Mouse (Mus musculus) liver, embryonic 14.5 days (tissue): Measurements from ENCODE around the gene Clk1. TPM values are rescaled to one million over a fixed set of nuclear protein-coding genes. Genes with fewer than 3 reads are reported as not detected.
"Not testable (repeated sequence)": the region's sequence is repeated elsewhere in the genome, so short reads cannot be mapped to it uniquely, and the experiment has no call there.

Experiments used
- ATAC-seq: fragments of 200-750 bp; cut with Nextera tagmentation; 2 replicates; pipeline ENCODE4 v1.8.0; 2017; ENCODE audit warnings: moderate number of reproducible peaks, mild to moderate bottlenecking, moderate library complexity; ENCODE audit not compliant: insufficient read depth
- DNase-seq, 3 experiments: peaks; one replicate each; pipeline ENCODE4 v3.0.0-alpha.2; 2012 to 2013; ENCODE audit warnings: low read depth in 3 of 3, low spot score in 3 of 3
- H3K27ac ChIP-seq: fragments of 300-500 bp; sonication (generic); 2 replicates; pipeline ENCODE4 v1.5.1; 2014; ENCODE audit warnings: moderate library complexity, mild to moderate bottlenecking, control low read depth, inconsistent platforms
- H3K27me3 ChIP-seq: fragments of 300-500 bp; sonication (generic); 2 replicates; pipeline ENCODE4 v1.6.1; 2014; ENCODE audit warnings: mild to moderate bottlenecking, low read length, moderate library complexity; ENCODE audit not compliant: control insufficient read depth, insufficient read depth
- H3K36me3 ChIP-seq: fragments of 300-500 bp; sonication (generic); replicated peaks from 2 replicates; pipeline ENCODE4 v1.6.1; 2014; ENCODE audit warnings: low read depth; ENCODE audit not compliant: control insufficient read depth, insufficient read depth
- H3K4me1 ChIP-seq, 2 experiments: fragments of 200-500 bp in 1 of 2; fragments of 300-500 bp in 1 of 2; sonication (generic) in 1 of 2; replicated peaks; 2 replicates each; pipeline ENCODE4 v1.6.1; 2012 to 2014; ENCODE audit warnings: antibody characterized with exemption in 1 of 2, inconsistent platforms in 1 of 2, low read length in 1 of 2; ENCODE audit not compliant: control insufficient read depth in 2 of 2, insufficient read depth in 2 of 2
- H3K4me2 ChIP-seq: fragments of 300-500 bp; sonication (generic); 2 replicates; pipeline ENCODE4 v1.6.1; 2014; ENCODE audit warnings: low read depth, mild to moderate bottlenecking, control low read depth, moderate library complexity
- H3K4me3 ChIP-seq, 2 experiments: fragments of 200-500 bp in 1 of 2; fragments of 300-500 bp in 1 of 2; sonication (generic) in 1 of 2; 2 replicates each; pipeline ENCODE4 v1.5.1; 2012 to 2014; ENCODE audit warnings: low read depth in 2 of 2, low read length in 2 of 2, mild to moderate bottlenecking in 2 of 2, control low read depth in 1 of 2, inconsistent platforms in 1 of 2, moderate library complexity in 1 of 2; ENCODE audit not compliant: insufficient read depth in 1 of 2
- H3K9ac ChIP-seq: fragments of 300-500 bp; sonication (generic); replicated peaks from 2 replicates; pipeline ENCODE4 v1.6.1; 2014; ENCODE audit warnings: mild to moderate bottlenecking, control low read depth, moderate library complexity
- H3K9me3 ChIP-seq: fragments of 300-500 bp; sonication (generic); 2 replicates; pipeline ENCODE4 v1.6.1; 2016; ENCODE audit warnings: low read length, mixed read lengths; ENCODE audit not compliant: control insufficient read depth
- CTCF ChIP-seq: IDR thresholded peaks from 2 replicates; pipeline ENCODE4 v1.5.1; 2016; ENCODE audit warnings: antibody characterized with exemption, low read depth, control low read depth
- EP300 ChIP-seq: IDR thresholded peaks from 2 replicates; pipeline ENCODE4 v1.6.1; 2016; ENCODE audit warnings: antibody characterized with exemption, low read depth
- WGBS: fragments of 180-500 bp; shearing (Covaris S2); extraction: QIAGEN DNeasy Blood & Tissue Kit; methylation state at CpG from one replicate; pipeline ENCODE4 v1.1.7; 2014; ENCODE audit not compliant: insufficient replicate concordance; 5-methylcytosine and 5-hydroxymethylcytosine counted together
- polyA plus RNA-seq, 2 experiments: library from polyadenylated mRNA; depleted of rRNA in 1 of 2; stranded (reverse) in 1 of 2; unstranded in 1 of 2; fragments of >200 nt; fragmentation: Nextera tagmentation in 1 of 2; extraction: Ambion mirVana in 1 of 2; gene quantifications; 2 replicates each; pipeline versions ENCODE4 v1.2.1 to v1.2.3; 2012 to 2014

Gene Clk1
- polyA plus RNA-seq, 2 experiments: 69.3 to 97.9 TPM

DNA sequence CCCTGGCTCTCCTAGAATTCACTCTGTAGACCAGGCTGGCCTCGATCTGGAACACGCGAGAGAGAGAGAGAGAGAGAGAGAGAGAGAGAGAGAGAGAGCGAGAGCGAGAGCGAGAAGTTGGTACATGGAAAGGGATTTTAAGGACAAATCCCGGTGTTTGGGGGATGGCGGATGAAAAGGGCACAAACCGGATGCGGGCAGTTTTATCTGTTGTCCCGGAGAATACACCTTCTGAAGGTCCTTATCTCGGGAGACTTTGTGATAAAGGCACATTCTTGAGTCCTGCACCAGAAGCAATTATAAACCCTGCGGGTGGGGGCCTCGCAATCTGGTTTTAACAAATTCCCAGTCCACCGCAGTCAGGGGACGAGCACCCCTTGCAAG is 31.6 kb downstream of the Clk1 start:
- ATAC-seq (no peak), DNase-seq (peak in 1 of 3 experiments; percentile 48)
- no peak for TF ChIP-seq EP300
- TF ChIP-seq CTCF: no peak
- peak overlapping the region; percentile 87 for H3K9ac ChIP-seq
- H3K4me1 ChIP-seq: peaks cover 4 to 9% of the 10 kb centered on the region in 2 experiments; a peak in 2 of 4 replicates
- peak overlapping the region; percentile 50 for H3K27ac ChIP-seq
- peak overlapping the region; percentile 87 to 89 for H3K4me3 ChIP-seq
- under 1% methylated on average over 16 of the region's 16 CpGs for WGBS
- H3K4me2 ChIP-seq: peak overlapping the region; percentile 95
- H3K27me3 ChIP-seq: no peaks in the 10 kb centered on the region
- H3K36me3 ChIP-seq: peaks cover 26% of the 10 kb centered on the region
- H3K9me3 ChIP-seq: no peaks in the 10 kb centered on the region

DNA sequence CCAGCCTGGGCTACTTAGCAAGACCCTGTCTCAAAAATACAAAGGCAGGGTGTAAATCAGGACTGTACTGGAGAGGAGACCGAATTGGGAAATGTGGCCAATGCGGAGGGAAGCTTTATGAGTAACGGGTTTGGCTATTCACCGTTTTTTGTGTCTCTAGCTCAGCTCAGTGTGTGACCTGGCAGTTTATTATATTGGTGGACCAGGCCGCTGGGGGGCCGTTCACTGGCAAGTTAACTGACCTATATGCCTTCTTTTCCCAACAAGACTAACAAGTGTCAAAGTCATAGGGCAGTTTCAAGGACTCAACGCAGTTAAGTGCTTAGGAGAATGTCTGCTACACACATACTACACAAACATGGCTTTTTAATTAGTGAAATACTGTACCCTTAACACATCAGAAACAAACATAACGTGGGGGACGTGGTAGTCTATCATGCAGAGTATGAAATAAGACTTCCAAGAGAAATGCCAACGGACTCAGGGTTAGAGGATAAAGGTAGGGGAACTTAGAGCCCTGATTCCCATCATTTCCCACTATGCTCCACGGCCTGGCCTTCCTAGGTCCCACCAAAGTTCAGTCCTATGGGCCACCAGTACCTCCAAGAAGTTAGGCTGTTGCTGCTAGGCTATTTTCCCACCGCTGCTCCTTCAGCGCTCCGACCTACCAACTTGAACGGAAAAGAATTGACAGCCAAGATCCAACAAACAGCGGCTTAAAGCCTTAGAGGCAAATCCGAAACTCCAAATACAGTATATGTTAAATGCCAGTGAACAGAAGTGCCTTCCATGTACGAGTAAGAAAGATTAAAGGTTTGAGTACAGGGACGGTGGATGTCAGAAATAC is 32.2 kb downstream of the Clk1 start:
- Histone ChIP-seq H3K27me3 (no peaks in the 10 kb centered on the region), H3K36me3 (peaks cover 20% of the 10 kb centered on the region), H3K4me2 (peak overlapping the region; percentile 95), H3K4me1 (peaks cover 4 to 9% of the 10 kb centered on the region in 2 experiments; a peak in 2 of 4 replicates), H3K9ac (peak overlapping the region; percentile 87), H3K27ac (peak overlapping the region; percentile 41), H3K4me3 (peak overlapping the region; percentile 87 to 89), H3K9me3 (no peaks in the 10 kb centered on the region)
- ATAC-seq (no peak), DNase-seq (no peak)
- no peak for TF ChIP-seq CTCF
- no peak for TF ChIP-seq EP300
- 43% methylated on average over 19 of the region's 19 CpGs for WGBS

GRCm38 (mm10) chr1:58382586-58383281 is 41.1 kb downstream of the Clk1 start:
- WGBS: 68% methylated on average over 5 of the region's 5 CpGs
- no peaks in the 10 kb centered on the region for H3K9me3 ChIP-seq

DNA sequence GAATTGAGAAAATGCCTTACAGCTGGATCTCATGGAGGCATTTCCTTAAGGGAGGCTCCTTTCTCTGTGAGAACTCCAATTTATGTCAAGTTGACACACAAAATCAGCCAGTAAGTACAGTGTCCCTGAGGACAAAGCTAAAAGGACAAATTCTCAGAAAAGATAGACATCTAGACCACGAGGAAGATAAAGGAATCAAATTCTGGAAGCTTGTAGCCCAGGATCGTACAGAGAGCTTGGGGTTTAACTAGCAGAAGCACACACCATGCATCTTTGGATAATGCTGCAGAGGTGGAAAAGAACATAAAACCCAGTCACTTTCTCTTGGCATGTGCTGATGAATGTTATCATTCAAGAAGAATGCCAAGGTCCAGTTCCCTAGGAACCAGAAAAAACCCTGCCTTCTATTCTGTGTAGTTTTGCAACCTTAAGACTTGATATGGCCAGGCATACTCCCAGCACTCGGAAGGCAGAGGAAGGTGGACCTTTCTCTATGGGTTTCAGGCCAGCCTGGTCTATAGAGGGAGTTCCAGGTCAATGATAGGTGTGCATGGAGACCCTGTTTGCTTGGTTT is 48.2 kb downstream of the Clk1 start:
- no peaks in the 10 kb centered on the region for H3K9me3 ChIP-seq

More at GRCm38 (mm10) chr1:58382586-58383281, 41.1 kb downstream of the Clk1 start:
- H3K27me3 ChIP-seq: no peaks in the 10 kb centered on the region
- no peaks in the 10 kb centered on the region for H3K4me1 ChIP-seq
- DNase-seq (no peak), ATAC-seq (no peak)
- no peak overlapping the region for H3K4me2 ChIP-seq
- no peaks in the 10 kb centered on the region for H3K36me3 ChIP-seq
- H3K27ac ChIP-seq: no peak overlapping the region
- H3K9ac ChIP-seq: no peak overlapping the region
- no peak overlapping the region for H3K4me3 ChIP-seq
- no peak for TF ChIP-seq CTCF
- TF ChIP-seq EP300: no peak

GRCm38 (mm10) chr1:58374266-58374665 is 49.6 kb downstream of the Clk1 start:
- not testable (repeated sequence) for H3K4me3 ChIP-seq, H3K9ac ChIP-seq, H3K36me3 ChIP-seq, DNase-seq, H3K27me3 ChIP-seq, H3K9me3 ChIP-seq, H3K4me2 ChIP-seq, ATAC-seq, H3K27ac ChIP-seq, H3K4me1 ChIP-seq
- 35% methylated on average over 2 of the region's 2 CpGs for WGBS

More for the DNA sequence above, 48.2 kb downstream of the Clk1 start:
- H3K4me1 ChIP-seq: no peaks in the 10 kb centered on the region
- no peak overlapping the region for H3K4me2 ChIP-seq
- TF ChIP-seq CTCF (no peak), EP300 (no peak)
- ATAC-seq: no peak
- no peak overlapping the region for H3K9ac ChIP-seq
- no peaks in the 10 kb centered on the region for H3K36me3 ChIP-seq
- no peak for DNase-seq
- H3K4me3 ChIP-seq: no peak overlapping the region
- no peak overlapping the region for H3K27ac ChIP-seq
- no peaks in the 10 kb centered on the region for H3K27me3 ChIP-seq
- 46% methylated on average over 3 of the region's 3 CpGs for WGBS
